Mouse (Mus musculus): ENCODE results near the gene Oxld1.

DNA sequence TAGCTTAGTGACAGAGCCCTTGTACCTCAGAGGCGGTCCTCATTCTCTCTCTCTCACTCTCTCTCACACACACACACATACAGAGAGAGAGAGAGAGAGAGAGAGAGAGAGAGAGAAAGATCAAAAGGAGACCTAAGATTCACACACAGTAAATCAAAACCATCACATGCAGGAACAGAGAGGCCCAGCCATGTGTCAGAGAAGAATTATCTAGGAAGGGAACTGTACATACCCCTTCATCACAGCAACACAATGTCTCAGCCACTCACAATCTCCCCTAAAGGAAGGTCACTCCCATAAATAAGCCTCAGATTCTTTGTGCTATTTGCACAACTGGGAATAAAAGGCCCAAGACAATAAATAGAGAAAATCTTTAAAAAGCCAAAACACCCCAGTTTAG, 39.3 kb downstream of the Oxld1 start:
- TF ChIP-seq CTCF (IDR thresholded peaks at IDR 0.05; ENCODE audit: borderline replicate concordance, insufficient read depth, low read depth, low read length) (no peak), POLR2A (IDR thresholded peaks at IDR 0.05; ENCODE audit: borderline replicate concordance, insufficient read depth, low read length) (no peak)

All from cerebellum, adult 2 months (tissue).